Mouse (Mus musculus): ENCODE data around the gene Ptgs1. TPM values are rescaled to one million over a fixed set of nuclear protein-coding genes. Genes with fewer than 3 reads are reported as not detected.
A peak's percentile ranks its signal among the peaks of the same experiment; 100 is the strongest.

Ptgs1 gene
- polyA plus RNA-seq, 2 experiments, result 10.7 to 14.4 TPM

DNA sequence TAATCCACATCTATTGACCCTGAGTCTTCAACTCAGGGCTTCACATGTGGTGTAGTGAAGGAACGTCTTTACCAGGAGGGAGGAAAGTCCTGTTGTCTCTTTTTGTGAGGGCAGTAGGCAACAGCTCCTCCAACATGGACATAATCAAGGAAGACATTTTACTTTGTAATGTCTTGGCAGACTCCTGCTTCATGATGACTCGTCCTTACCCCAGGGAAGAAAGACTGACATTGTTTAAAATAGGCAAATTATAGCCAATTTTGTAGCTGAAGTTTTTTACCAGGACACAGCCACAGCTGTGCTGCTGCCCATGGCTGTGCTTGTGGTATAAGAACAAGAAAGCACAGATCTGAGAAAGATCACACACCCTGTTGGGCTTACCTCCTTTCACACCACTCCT lies 8.7 kb downstream of the Ptgs1 start:
- Histone ChIP-seq H3K27ac (replicated peaks; ENCODE audit: low read depth, low read length) (no peak overlapping the region), H3K4me3 (replicated peaks; ENCODE audit: low read length) (no peak overlapping the region), H3K4me2 (replicated peaks; ENCODE audit: low read depth, low read length, severe bottlenecking) (no peak overlapping the region), H3K4me1 (ENCODE audit: control insufficient read depth, insufficient read depth, low read length) (no peaks in the 10 kb centered on the region), H3K9ac (ENCODE audit: low read depth, low read length, severe bottlenecking) (no peak overlapping the region), H3K36me3 (ENCODE audit: control insufficient read depth, insufficient read depth, low read length) (no peaks in the 10 kb centered on the region), H3K9me3 (ENCODE audit: control insufficient read depth, low read length) (no peaks in the 10 kb centered on the region), H3K27me3 (ENCODE audit: control insufficient read depth, insufficient read depth, low read length) (no peaks in the 10 kb centered on the region)
- 86% methylated on average over 2 of the region's 2 CpGs for WGBS
- TF ChIP-seq POLR2A (IDR thresholded peaks at IDR 0.05; ENCODE audit: borderline replicate concordance, extremely low read depth, insufficient read depth, insufficient read length), result no peak
- DNase-seq (ENCODE audit: low spot score) (no peak), ATAC-seq (ENCODE audit: low FRiP score, low read depth) (no peak)

DNA sequence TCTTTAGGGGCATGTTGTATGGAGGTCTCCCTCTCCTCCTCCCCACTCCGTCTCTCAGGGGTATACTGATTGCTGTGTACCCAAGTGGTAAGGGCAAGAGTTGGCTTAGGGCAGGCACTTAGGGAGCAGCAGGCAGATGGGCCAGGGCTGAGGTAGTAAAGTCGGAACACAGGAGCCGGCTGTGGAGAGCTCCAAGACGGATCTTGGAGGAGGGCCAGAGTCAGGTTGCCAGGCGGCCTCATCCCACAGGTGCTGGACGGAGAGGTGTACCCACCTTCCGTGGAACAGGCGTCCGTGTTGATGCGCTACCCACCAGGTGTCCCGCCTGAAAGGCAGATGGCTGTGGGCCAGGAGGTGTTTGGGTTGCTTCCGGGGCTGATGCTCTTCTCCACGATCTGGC lies 12.3 kb downstream of the Ptgs1 start:
- no peak overlapping the region for H3K9ac ChIP-seq (ENCODE audit: low read depth, low read length, severe bottlenecking)

DNA sequence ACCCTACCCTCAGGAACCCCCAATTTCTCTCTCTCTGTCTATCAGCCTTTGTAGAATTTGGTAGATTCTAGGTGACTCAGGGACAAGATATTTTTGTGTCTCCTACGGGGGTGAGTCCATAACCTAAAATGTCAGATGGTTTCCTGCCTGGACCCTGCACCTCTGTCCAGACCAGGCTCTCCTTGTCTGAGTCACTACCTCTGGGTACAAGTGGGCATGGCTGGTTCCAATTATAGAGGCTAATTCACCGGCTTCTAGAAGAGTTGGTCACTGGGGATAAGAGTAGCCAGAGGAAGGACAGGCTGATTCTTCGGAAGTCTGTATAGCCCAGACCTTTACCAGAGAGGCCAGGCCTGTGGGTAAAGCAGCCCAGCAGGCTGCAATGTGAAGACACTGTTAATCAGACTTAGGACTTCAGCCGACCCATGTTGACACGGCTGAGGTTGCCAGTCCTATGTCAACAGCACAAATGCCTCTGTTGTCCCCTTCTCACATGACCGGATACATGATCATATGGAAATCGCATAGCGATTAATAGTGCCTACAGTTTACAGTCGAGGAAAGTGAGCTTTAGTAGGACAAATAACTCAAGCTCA lies 13.2 kb downstream of the Ptgs1 start:
- H3K4me1 ChIP-seq (ENCODE audit: control insufficient read depth, insufficient read depth, low read length), result no peaks in the 10 kb centered on the region
- no peaks in the 10 kb centered on the region for H3K9me3 ChIP-seq (ENCODE audit: control insufficient read depth, low read length)
- no peak overlapping the region for H3K9ac ChIP-seq (ENCODE audit: low read depth, low read length, severe bottlenecking)
- no peak overlapping the region for H3K4me3 ChIP-seq (replicated peaks; ENCODE audit: low read length)
- H3K27me3 ChIP-seq (ENCODE audit: control insufficient read depth, insufficient read depth, low read length), result no peaks in the 10 kb centered on the region
- 77% methylated on average over 9 of the region's 9 CpGs for WGBS
- no peak for ATAC-seq (ENCODE audit: low FRiP score, low read depth)
- H3K4me2 ChIP-seq (replicated peaks; ENCODE audit: low read depth, low read length, severe bottlenecking), result no peak overlapping the region
- H3K27ac ChIP-seq (replicated peaks; ENCODE audit: low read depth, low read length), result no peak overlapping the region
- DNase-seq (ENCODE audit: low spot score), result no peak
- no peak for TF ChIP-seq POLR2A (IDR thresholded peaks at IDR 0.05; ENCODE audit: borderline replicate concordance, extremely low read depth, insufficient read depth, insufficient read length)
- H3K36me3 ChIP-seq (ENCODE audit: control insufficient read depth, insufficient read depth, low read length), result no peaks in the 10 kb centered on the region

More for the DNA sequence above, 12.3 kb downstream of the Ptgs1 start:
- WGBS, result 86% methylated on average over 13 of the region's 13 CpGs
- Histone ChIP-seq H3K4me2 (replicated peaks; ENCODE audit: low read depth, low read length, severe bottlenecking) (no peak overlapping the region), H3K36me3 (ENCODE audit: control insufficient read depth, insufficient read depth, low read length) (no peaks in the 10 kb centered on the region), H3K9me3 (ENCODE audit: control insufficient read depth, low read length) (no peaks in the 10 kb centered on the region), H3K27ac (replicated peaks; ENCODE audit: low read depth, low read length) (no peak overlapping the region), H3K27me3 (ENCODE audit: control insufficient read depth, insufficient read depth, low read length) (no peaks in the 10 kb centered on the region), H3K4me1 (ENCODE audit: control insufficient read depth, insufficient read depth, low read length) (no peaks in the 10 kb centered on the region), H3K4me3 (replicated peaks; ENCODE audit: low read length) (no peak overlapping the region)
- ATAC-seq (ENCODE audit: low FRiP score, low read depth) (no peak), DNase-seq (ENCODE audit: low spot score) (no peak)
- TF ChIP-seq POLR2A (IDR thresholded peaks at IDR 0.05; ENCODE audit: borderline replicate concordance, extremely low read depth, insufficient read depth, insufficient read length), result no peak

DNA sequence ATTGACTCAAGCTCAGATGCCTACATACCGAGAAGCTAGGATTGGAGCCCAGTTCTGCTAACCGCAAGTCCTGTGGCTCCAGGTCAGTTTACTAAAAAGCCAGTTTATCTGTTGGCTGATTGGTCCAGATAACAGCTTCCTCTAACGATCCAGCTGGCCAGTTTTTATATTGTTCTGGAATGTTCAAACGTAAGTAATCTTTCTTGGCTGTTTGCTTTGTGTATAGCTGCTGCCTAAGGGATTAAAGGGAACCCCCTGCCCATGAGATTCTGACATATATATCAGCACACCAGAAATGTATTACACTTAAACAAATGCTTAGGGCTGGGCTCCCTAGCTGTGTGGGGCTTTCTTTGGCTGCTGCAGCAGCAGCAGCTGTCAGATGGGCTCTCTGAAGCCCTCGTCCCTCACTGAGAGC lies 13.7 kb downstream of the Ptgs1 start:
- Histone ChIP-seq H3K36me3 (ENCODE audit: control insufficient read depth, insufficient read depth, low read length) (no peaks in the 10 kb centered on the region), H3K4me1 (ENCODE audit: control insufficient read depth, insufficient read depth, low read length) (no peaks in the 10 kb centered on the region), H3K9me3 (ENCODE audit: control insufficient read depth, low read length) (no peaks in the 10 kb centered on the region), H3K4me3 (replicated peaks; ENCODE audit: low read length) (no peak overlapping the region), H3K27ac (replicated peaks; ENCODE audit: low read depth, low read length) (no peak overlapping the region), H3K4me2 (replicated peaks; ENCODE audit: low read depth, low read length, severe bottlenecking) (no peak overlapping the region), H3K27me3 (ENCODE audit: control insufficient read depth, insufficient read depth, low read length) (no peaks in the 10 kb centered on the region), H3K9ac (ENCODE audit: low read depth, low read length, severe bottlenecking) (no peak overlapping the region)
- no peak for ATAC-seq (ENCODE audit: low FRiP score, low read depth)
- 55% methylated on average over 5 of the region's 5 CpGs for WGBS
- no peak for TF ChIP-seq POLR2A (IDR thresholded peaks at IDR 0.05; ENCODE audit: borderline replicate concordance, extremely low read depth, insufficient read depth, insufficient read length)
- DNase-seq (ENCODE audit: low spot score), result peak; percentile 14

DNA sequence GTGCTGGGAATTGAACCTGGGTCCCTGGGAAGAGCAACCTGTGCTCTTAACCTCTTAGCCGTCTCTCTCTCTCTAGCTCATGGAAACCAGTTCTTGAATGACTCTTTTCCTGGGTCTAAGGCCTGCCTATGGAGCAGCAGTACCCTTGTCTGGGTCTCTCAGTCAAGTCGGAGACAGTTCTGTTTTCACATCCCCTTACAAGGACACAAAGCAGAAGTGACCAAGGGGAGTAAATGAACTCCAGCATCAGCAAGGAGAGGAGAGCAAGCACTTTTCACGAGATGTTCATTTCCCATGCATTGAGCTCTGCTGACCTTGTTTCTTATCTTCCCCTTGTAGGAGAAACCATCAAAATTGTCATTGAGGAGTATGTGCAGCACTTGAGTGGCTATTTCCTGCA lies 14.5 kb downstream of the Ptgs1 start:
- 88% methylated on average over 3 of the region's 3 CpGs for WGBS
- H3K9me3 ChIP-seq (ENCODE audit: control insufficient read depth, low read length), result no peaks in the 10 kb centered on the region

DNA sequence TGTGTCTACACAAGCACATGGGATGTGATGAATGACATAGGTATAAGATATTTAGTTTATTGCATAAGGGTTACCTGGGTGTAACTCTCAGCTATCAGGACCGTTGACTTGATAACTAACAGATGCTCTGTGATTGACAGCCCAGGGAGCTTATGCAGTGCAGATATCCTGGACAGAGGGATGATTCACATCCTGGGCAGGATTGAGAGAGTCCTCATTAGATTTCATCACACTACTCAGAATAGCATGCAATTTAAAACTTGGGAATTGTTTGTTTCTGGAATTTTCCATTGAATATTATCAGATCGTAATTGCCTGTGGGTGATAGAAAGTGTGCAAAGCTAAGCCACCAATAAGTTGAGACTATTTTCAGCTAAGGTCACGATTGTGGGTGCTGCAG lies 17.7 kb downstream of the Ptgs1 start:
- no peak overlapping the region for H3K4me3 ChIP-seq (replicated peaks; ENCODE audit: low read length)
- no peak overlapping the region for H3K4me2 ChIP-seq (replicated peaks; ENCODE audit: low read depth, low read length, severe bottlenecking)
- no peaks in the 10 kb centered on the region for H3K4me1 ChIP-seq (ENCODE audit: control insufficient read depth, insufficient read depth, low read length)
- no peak overlapping the region for H3K27ac ChIP-seq (replicated peaks; ENCODE audit: low read depth, low read length)
- no peaks in the 10 kb centered on the region for H3K36me3 ChIP-seq (ENCODE audit: control insufficient read depth, insufficient read depth, low read length)
- WGBS, result 71% methylated on average over 3 of the region's 3 CpGs
- DNase-seq (ENCODE audit: low spot score), result no peak
- no peaks in the 10 kb centered on the region for H3K27me3 ChIP-seq (ENCODE audit: control insufficient read depth, insufficient read depth, low read length)
- no peak overlapping the region for H3K9ac ChIP-seq (ENCODE audit: low read depth, low read length, severe bottlenecking)
- no peak for ATAC-seq (ENCODE audit: low FRiP score, low read depth)
- no peak for TF ChIP-seq POLR2A (IDR thresholded peaks at IDR 0.05; ENCODE audit: borderline replicate concordance, extremely low read depth, insufficient read depth, insufficient read length)
- H3K9me3 ChIP-seq (ENCODE audit: control insufficient read depth, low read length), result no peaks in the 10 kb centered on the region

More for the DNA sequence above, 14.5 kb downstream of the Ptgs1 start:
- H3K36me3 ChIP-seq (ENCODE audit: control insufficient read depth, insufficient read depth, low read length), result no peaks in the 10 kb centered on the region
- no peak for DNase-seq (ENCODE audit: low spot score)
- H3K27me3 ChIP-seq (ENCODE audit: control insufficient read depth, insufficient read depth, low read length), result no peaks in the 10 kb centered on the region
- no peak overlapping the region for H3K4me2 ChIP-seq (replicated peaks; ENCODE audit: low read depth, low read length, severe bottlenecking)
- no peak overlapping the region for H3K27ac ChIP-seq (replicated peaks; ENCODE audit: low read depth, low read length)
- no peak for TF ChIP-seq POLR2A (IDR thresholded peaks at IDR 0.05; ENCODE audit: borderline replicate concordance, extremely low read depth, insufficient read depth, insufficient read length)
- no peak for ATAC-seq (ENCODE audit: low FRiP score, low read depth)
- H3K9ac ChIP-seq (ENCODE audit: low read depth, low read length, severe bottlenecking), result no peak overlapping the region
- H3K4me3 ChIP-seq (replicated peaks; ENCODE audit: low read length), result no peak overlapping the region
- H3K4me1 ChIP-seq (ENCODE audit: control insufficient read depth, insufficient read depth, low read length), result no peaks in the 10 kb centered on the region

Measured in limb, embryonic 14.5 days (tissue).